Mouse (Mus musculus): ENCODE results near the gene Gfpt1.

DNA sequence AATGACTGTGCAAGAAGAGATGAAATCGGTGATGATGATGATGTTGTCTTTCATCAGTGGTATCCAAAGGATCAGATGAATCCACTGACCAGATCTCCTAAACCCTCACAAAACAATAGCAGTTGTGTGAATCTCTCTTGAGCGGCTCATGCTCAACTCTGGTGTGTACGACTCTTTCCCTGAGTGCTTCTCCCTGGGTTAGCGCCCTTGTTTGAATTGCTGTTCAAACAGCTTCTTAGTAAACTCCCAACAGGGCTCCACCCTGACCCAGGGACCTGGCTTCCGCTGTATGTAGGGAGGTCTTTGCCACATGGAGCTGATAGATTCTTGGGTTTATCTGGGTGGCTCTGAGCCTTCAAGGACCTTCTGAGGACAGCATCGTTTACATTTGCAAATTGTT lies 80.8 kb downstream of the Gfpt1 start:
- TF ChIP-seq FLI1 (IDR thresholded peaks at IDR 0.05; ENCODE audit: low read length) (no peak), GATA1 (IDR thresholded peaks at IDR 0.05; ENCODE audit: borderline replicate concordance, low read length) (no peak)
